9 mouse cellular contexts compared by ENCODE assay signal in the genomic region with DNA sequence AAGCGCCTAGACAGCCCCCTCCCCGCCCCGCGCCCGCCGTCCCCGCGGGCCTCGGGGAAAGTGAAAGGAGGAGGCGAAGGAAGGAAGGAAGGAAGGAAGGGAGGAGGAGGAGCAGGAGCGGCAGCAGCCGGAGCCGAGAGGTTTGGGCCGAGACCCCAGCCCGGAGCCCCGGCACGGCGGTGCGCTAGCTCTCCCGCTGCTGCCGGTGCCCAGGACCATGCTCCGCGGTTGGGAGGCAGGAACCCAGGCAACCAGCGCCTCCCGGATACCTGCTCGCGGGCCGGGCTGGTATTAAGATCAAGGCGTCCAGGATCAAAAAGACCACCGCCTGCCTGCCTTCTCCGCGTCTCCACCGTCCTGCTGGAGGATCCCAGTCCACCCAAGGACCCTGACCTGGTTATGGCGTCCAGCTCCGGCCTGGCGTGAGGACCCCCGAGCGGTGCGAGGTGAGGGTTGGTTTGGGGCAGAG. TPM values are rescaled to one million over a fixed set of nuclear protein-coding genes. Genes with fewer than 3 reads are reported as not detected.
A peak's percentile ranks its signal among the peaks of the same experiment; 100 is the strongest.
DNase-seq lines count a peak whose midpoint lies in the region; ATAC-seq and TF ChIP-seq lines count a peak whose summit lies in the region.
"Had no signal": no experiment of that assay in that cellular context is flagged by ENCODE, and none has a peak within 500 bp of the region (broad histone marks: within the 10 kb centered on the region; RNA-seq: fewer than 3 reads in every experiment).

No protein-coding gene starts in this region.

- intact Hi-C loops in gastrocnemius, postnatal 36 days (cut with DNase I): loop anchor here (2.0 kb wide), 1 partner anchor 16 kb away; no protein-coding TSS in a partner anchor

- in situ Hi-C loops in CH12.LX (cut with MboI; ENCODE audit: low pct_ligation_motif_present, low pct_unique_long_range_greater_than_20kb, low sequenced_read_pairs): no loop called here

- no peak for TF ChIP-seq EP300 in CH12.LX (IDR thresholded peaks at IDR 0.05; ENCODE audit: low read length)

- no peaks in the 10 kb centered on the region for H3K9me3 ChIP-seq in CH12.LX (replicated peaks; ENCODE audit: low read length)
- no peaks in the 10 kb centered on the region for H3K9me3 ChIP-seq in forebrain, embryonic 13.5 days (replicated peaks)
- no peaks in the 10 kb centered on the region for H3K9me3 ChIP-seq in limb, embryonic 11.5 days (ENCODE audit: control insufficient read depth, low read length)

- no peak overlapping the region for H3K27ac ChIP-seq in CH12.LX (ENCODE audit: insufficient read depth, low read depth)
- peak overlapping the region; percentile 99 for H3K27ac ChIP-seq in forebrain, embryonic 13.5 days
- peak overlapping the region; percentile 94 for H3K27ac ChIP-seq in limb, embryonic 11.5 days (replicated peaks; ENCODE audit: low read depth, low read length)

- H3ac ChIP-seq in myocyte (ENCODE audit: control insufficient read depth, insufficient read length): peak overlapping the region; percentile 97

- peak; percentile 29 for DNase-seq in gastrocnemius, adult 18-20 months (ENCODE audit: low spot score)
- no peak for DNase-seq in gastrocnemius, postnatal 36 days
- DNase-seq in CH12.LX (ENCODE audit: extremely low read depth): no peak
- no peak for DNase-seq in limb, embryonic 11.5 days (ENCODE audit: low spot score)
- DNase-seq in natural killer cell, adult 2 months (ENCODE audit: low spot score in 2 of 2): no peak
- no peak for DNase-seq in right cerebral cortex, adult 18-20 months

- 0% methylated on average over 28 of the region's 39 CpGs for WGBS in forebrain, embryonic 13.5 days
- 0% methylated on average over 25 of the region's 39 CpGs for whole genome bisulfite sequencing in limb, embryonic 11.5 days

- H3K79me2 ChIP-seq in CH12.LX (replicated peaks; ENCODE audit: control insufficient read depth, extremely low read depth, insufficient read depth, poor library complexity, severe bottlenecking) (no peaks in the 10 kb centered on the region), myocyte (ENCODE audit: control insufficient read depth, insufficient read depth) (peaks cover 54% of the 10 kb centered on the region)

- peak overlapping the region; percentile 94 for H3K9ac ChIP-seq in CH12.LX (ENCODE audit: insufficient read depth, low read depth)
- H3K9ac ChIP-seq in forebrain, embryonic 13.5 days: peak overlapping the region; percentile 99
- peak overlapping the region; percentile 92 for H3K9ac ChIP-seq in limb, embryonic 11.5 days (ENCODE audit: low read length)

- peak overlapping the region; percentile 80 to 96 (median 92) for H3K4me3 ChIP-seq in CH12.LX (replicated peaks in 1 of 3; ENCODE audit: low read depth in 2 of 3, low read length in 2 of 3, poor library complexity in 1 of 3)
- H3K4me3 ChIP-seq in forebrain, embryonic 13.5 days: peak overlapping the region; percentile 99
- peak overlapping the region; percentile 97 for H3K4me3 ChIP-seq in limb, embryonic 11.5 days (ENCODE audit: low read depth, low read length)
- peak overlapping the region; percentile 94 for H3K4me3 ChIP-seq in myocyte

- TF ChIP-seq POLR2A in CH12.LX (IDR thresholded peaks at IDR 0.05; ENCODE audit: low read depth, low read length) (0 out of 2 replicates have a peak, but pooled peaks have one; percentile 0), myocyte (IDR thresholded peaks at IDR 0.05; ENCODE audit: insufficient read length, low read depth) (peak; percentile 4)

- no peak for TF ChIP-seq RAD21 in CH12.LX (IDR thresholded peaks at IDR 0.05; ENCODE audit: low read depth, low read length)

- H3K36me3 ChIP-seq in CH12.LX (replicated peaks in 1 of 2; ENCODE audit: control insufficient read depth in 1 of 2, insufficient read depth in 1 of 2, low read length in 1 of 2): peaks cover 0 to 21% of the 10 kb centered on the region in 2 experiments
- H3K36me3 ChIP-seq in forebrain, embryonic 13.5 days (ENCODE audit: poor library complexity, severe bottlenecking): no peaks in the 10 kb centered on the region
- no peaks in the 10 kb centered on the region for H3K36me3 ChIP-seq in limb, embryonic 11.5 days (ENCODE audit: control insufficient read depth, insufficient read depth, low read length)
- H3K36me3 ChIP-seq in myocyte (ENCODE audit: control insufficient read depth, insufficient read depth): no peaks in the 10 kb centered on the region

- H3K4me2 ChIP-seq in CH12.LX (ENCODE audit: insufficient read depth, low read depth, poor library complexity, severe bottlenecking) (peak overlapping the region; percentile 85), myocyte (ENCODE audit: low read depth) (peak overlapping the region; percentile 87)
- H3K4me2 ChIP-seq in forebrain, embryonic 13.5 days: peak overlapping the region; percentile 99
- peak overlapping the region; percentile 81 for H3K4me2 ChIP-seq in limb, embryonic 11.5 days (ENCODE audit: low read depth, severe bottlenecking)

- TF ChIP-seq CTCF in CH12.LX (conservative IDR thresholded peaks at IDR 0.05 in 1 of 2, IDR thresholded peaks at IDR 0.05 in 1 of 2; ENCODE audit: low read depth in 2 of 2, low read length in 2 of 2): no peak

- no peak for ATAC-seq in forebrain, embryonic 13.5 days
- ATAC-seq in limb, embryonic 11.5 days (ENCODE audit: insufficient number of reproducible peaks, low FRiP score, low TSS enrichment, low read depth): no peak

- peaks cover 11 to 74% of the 10 kb centered on the region in 2 experiments for H3K4me1 ChIP-seq in CH12.LX (ENCODE audit: control insufficient read depth in 1 of 2, insufficient read depth in 2 of 2)
- peaks cover 66% of the 10 kb centered on the region for H3K4me1 ChIP-seq in forebrain, embryonic 13.5 days
- H3K4me1 ChIP-seq in limb, embryonic 11.5 days (ENCODE audit: control insufficient read depth, insufficient read depth, low read length): peaks cover 53% of the 10 kb centered on the region

- H3K27me3 ChIP-seq in CH12.LX (replicated peaks): peaks cover 5% of the 10 kb centered on the region
- H3K27me3 ChIP-seq in forebrain, embryonic 13.5 days: no peaks in the 10 kb centered on the region
- no peaks in the 10 kb centered on the region for H3K27me3 ChIP-seq in limb, embryonic 11.5 days (ENCODE audit: control insufficient read depth, insufficient read depth, low read length)
- H3K27me3 ChIP-seq in myocyte (ENCODE audit: control insufficient read depth, insufficient read depth, insufficient read length): no peaks in the 10 kb centered on the region

- dilution Hi-C loops in CH12.LX (cut with MboI; ENCODE audit: extremely low pct_ligation_motif_present, extremely low pct_unique_long_range_greater_than_20kb, low sequenced_read_pairs): no loop called here

TF ChIP-seq in CH12.LX, 34 proteins besides CTCF, POLR2A, EP300 and RAD21:
- TF ChIP-seq UBTF (IDR thresholded peaks at IDR 0.05; ENCODE audit: low read depth, low read length) (0 out of 2 replicates have a peak, but pooled peaks have one; percentile 50), TCF12 (IDR thresholded peaks at IDR 0.05; ENCODE audit: low read depth, low read length) (no peak), MXI1 (IDR thresholded peaks at IDR 0.05; ENCODE audit: low read depth, low read length) (0 out of 2 replicates have a peak, but pooled peaks have one; percentile 12), E2F4 (IDR thresholded peaks at IDR 0.05; ENCODE audit: insufficient replicate concordance, low read depth, low read length) (no peak), ELF1 (IDR thresholded peaks at IDR 0.05; ENCODE audit: low read depth, low read length) (no peak)
TF ChIP-seq in CH12.LX: peak in this region for 2.

TF ChIP-seq in myocyte, 11 proteins besides CTCF, POLR2A, EP300 and RAD21:
- TF ChIP-seq MYOG (IDR thresholded peaks at IDR 0.05; ENCODE audit: control insufficient read depth in 1 of 3, insufficient read depth in 1 of 3, insufficient read length in 2 of 3, low read depth in 2 of 3) (no peak), POLR2AphosphoS2 (IDR thresholded peaks at IDR 0.05; ENCODE audit: insufficient read length, low read depth) (no peak), TCF12 (IDR thresholded peaks at IDR 0.05; ENCODE audit: insufficient read depth, poor library complexity, severe bottlenecking) (no peak), MAX (IDR thresholded peaks at IDR 0.05; ENCODE audit: low read depth) (no peak), USF1 (IDR thresholded peaks at IDR 0.05; ENCODE audit: low read depth) (no peak), REST (IDR thresholded peaks at IDR 0.05; ENCODE audit: insufficient read depth, insufficient read length) (no peak), E2F4 (IDR thresholded peaks at IDR 0.05; ENCODE audit: insufficient read depth) (no peak), CEBPB (IDR thresholded peaks at IDR 0.05; ENCODE audit: insufficient read depth, poor library complexity, severe bottlenecking) (no peak), TCF3 (IDR thresholded peaks at IDR 0.05; ENCODE audit: insufficient read length, low read depth) (no peak), SRF (IDR thresholded peaks at IDR 0.05; ENCODE audit: control insufficient read depth, insufficient read length, low read depth) (no peak), MYOD1 (IDR thresholded peaks at IDR 0.05; ENCODE audit: control insufficient read depth in 1 of 3, insufficient read length in 2 of 3, low read depth in 2 of 3) (no peak)
TF ChIP-seq in myocyte: peak in this region for 0.

RNA-seq across cellular contexts. Expression of a gene that starts 0.5 kb away (rescaled TPM):
- 10 to 100 TPM; 36.0 to 36.6 TPM for total RNA-seq in gastrocnemius, adult 18-20 months (2021)
- 10 to 100 TPM; 25.7 to 42.5 TPM for total RNA-seq in gastrocnemius, postnatal 36 days (2021)
- 0.88 and 1.6 TPM in 2 replicates for total RNA-seq in CH12.LX (2012; rRNA removed)
- 0.08 and 0.67 TPM in 2 replicates for total RNA-seq in CH12.LX (2014; rRNA removed)
- polyA plus RNA-seq in CH12.LX (2012; ENCODE audit: insufficient read length, low read depth): 6.2 and 7.5 TPM in 2 replicates
- 8.6 and 9.1 TPM in 2 replicates for polyA plus RNA-seq in forebrain, embryonic 13.5 days (2015; fragmentation: Nextera tagmentation; extraction: Ambion mirVana)
- polyA plus RNA-seq in limb, embryonic 11.5 days (2014; fragmentation: Nextera tagmentation; extraction: Ambion mirVana): 11.6 and 12.3 TPM in 2 replicates
- polyA plus RNA-seq in myocyte (2012; fragmentation: generic; extraction: Trizol): 35.4 TPM

RNA-seq across cellular contexts. Expression of a gene that starts 28.3 kb away (rescaled TPM):
- total RNA-seq in gastrocnemius, adult 18-20 months (2021): under 1 TPM; 0.43 to 0.83 TPM
- not detected for total RNA-seq in gastrocnemius, postnatal 36 days (2021)
- not detected in 2 replicates for total RNA-seq in CH12.LX (2012; rRNA removed)
- not detected in 2 replicates for total RNA-seq in CH12.LX (2014; rRNA removed)
- not detected in 2 replicates for polyA plus RNA-seq in CH12.LX (2012; ENCODE audit: insufficient read length, low read depth)
- polyA plus RNA-seq in forebrain, embryonic 13.5 days (2015; fragmentation: Nextera tagmentation; extraction: Ambion mirVana): not detected in 2 replicates
- polyA plus RNA-seq in limb, embryonic 11.5 days (2014; fragmentation: Nextera tagmentation; extraction: Ambion mirVana): 0.59 and 0.99 TPM in 2 replicates
- polyA plus RNA-seq in myocyte (2012; fragmentation: generic; extraction: Trizol): not detected

RNA-seq across cellular contexts. Expression of a gene that starts 42.1 kb away (rescaled TPM):
- not detected for total RNA-seq in gastrocnemius, adult 18-20 months (2021)
- not detected for total RNA-seq in gastrocnemius, postnatal 36 days (2021)
- total RNA-seq in CH12.LX (2012; rRNA removed): 0.08 and 0.21 TPM in 2 replicates
- not detected in 2 replicates for total RNA-seq in CH12.LX (2014; rRNA removed)
- polyA plus RNA-seq in CH12.LX (2012; ENCODE audit: insufficient read length, low read depth): 1.4 and 1.5 TPM in 2 replicates
- not detected in 2 replicates for polyA plus RNA-seq in forebrain, embryonic 13.5 days (2015; fragmentation: Nextera tagmentation; extraction: Ambion mirVana)
- not detected in 2 replicates for polyA plus RNA-seq in limb, embryonic 11.5 days (2014; fragmentation: Nextera tagmentation; extraction: Ambion mirVana)
- polyA plus RNA-seq in myocyte (2012; fragmentation: generic; extraction: Trizol): not detected
- total RNA-seq: gastrocnemius, postnatal 4 days had no signal
